In the genomic region with DNA sequence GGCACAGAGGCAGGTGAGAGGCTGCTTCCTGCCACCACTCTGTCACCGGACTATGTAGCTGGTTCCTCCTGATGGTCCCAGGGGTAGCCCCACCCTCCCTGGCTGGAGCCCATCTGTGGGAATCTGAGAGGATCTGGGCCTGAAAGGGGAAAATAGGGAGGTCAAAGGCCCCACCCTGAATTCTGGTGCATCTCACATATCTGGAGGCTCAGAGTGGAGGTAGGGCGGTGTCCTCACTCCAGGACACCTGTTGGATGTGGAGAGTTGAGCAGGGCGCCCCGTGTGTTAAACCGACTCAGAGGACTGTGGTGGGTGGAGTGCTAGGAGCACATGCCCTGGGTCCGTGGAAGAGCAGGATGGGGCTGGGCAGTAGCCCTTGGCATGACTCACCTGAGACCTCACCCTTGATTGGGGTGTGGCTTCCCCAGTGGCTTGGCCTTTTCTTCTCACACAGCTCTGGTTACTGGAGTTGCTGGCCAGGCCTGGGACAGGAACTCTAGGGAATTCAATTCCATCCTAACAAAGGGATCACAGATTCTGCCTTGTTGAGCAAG, we compare ENCODE assay signal across 12 mouse cellular contexts. TPM values are rescaled to one million over a fixed set of nuclear protein-coding genes. Genes with fewer than 3 reads are reported as not detected.
DNase-seq lines count a peak whose midpoint lies in the region; ATAC-seq and TF ChIP-seq lines count a peak whose summit lies in the region.
"Had no signal": no experiment of that assay in that cellular context is flagged by ENCODE, and none has a peak within 500 bp of the region (broad histone marks: within the 10 kb centered on the region; RNA-seq: fewer than 3 reads in every experiment).

Gene Prss36, minus strand, starts transcription at position 256 of the 554 bp plus-strand sequence.

- H3K4me1 ChIP-seq in heart, embryonic 11.5 days (ENCODE audit: control insufficient read depth, insufficient read depth, low read length): peaks cover 5% of the 10 kb centered on the region; the same call in 1 of the 2 replicates
- H3K4me1 ChIP-seq in heart, adult 2 months (ENCODE audit: control insufficient read depth, insufficient read depth, low read length): no peaks in the 10 kb centered on the region
- H3K4me1 ChIP-seq in limb, embryonic 11.5 days (ENCODE audit: control insufficient read depth, insufficient read depth, low read length): no peaks in the 10 kb centered on the region

- no peaks in the 10 kb centered on the region for H3K9me3 ChIP-seq in heart, embryonic 11.5 days (replicated peaks; ENCODE audit: control insufficient read depth, low read length)
- H3K9me3 ChIP-seq in limb, embryonic 11.5 days (ENCODE audit: control insufficient read depth, low read length): no peaks in the 10 kb centered on the region
- H3K9me3 ChIP-seq: G1E; heart, embryonic 13.5 days had no signal

- no peaks in the 10 kb centered on the region for H3K36me3 ChIP-seq in heart, embryonic 11.5 days (ENCODE audit: control insufficient read depth, insufficient read depth, low read length)
- no peaks in the 10 kb centered on the region for H3K36me3 ChIP-seq in heart, adult 2 months (ENCODE audit: control insufficient read depth, insufficient read depth, low read length)
- no peaks in the 10 kb centered on the region for H3K36me3 ChIP-seq in limb, embryonic 11.5 days (ENCODE audit: control insufficient read depth, insufficient read depth, low read length)
- H3K36me3 ChIP-seq: G1E; heart, embryonic 13.5 days had no signal

- intact Hi-C loops in heart, adult 2 months (cut with DNase I): no loop called here

- H3K27ac ChIP-seq in heart, embryonic 11.5 days (ENCODE audit: low read depth, low read length): no peak within 1 kb of the TSS
- no peak within 1 kb of the TSS for H3K27ac ChIP-seq in heart, adult 2 months
- H3K27ac ChIP-seq in limb, embryonic 11.5 days (replicated peaks; ENCODE audit: low read depth, low read length): no peak within 1 kb of the TSS
- H3K27ac ChIP-seq: heart, embryonic 13.5 days had no signal

- peaks cover 30% of the 10 kb centered on the region for H3K27me3 ChIP-seq in heart, embryonic 11.5 days (ENCODE audit: control insufficient read depth, insufficient read depth, low read length)
- H3K27me3 ChIP-seq in heart, adult 2 months (ENCODE audit: control insufficient read depth, insufficient read depth, low read length): no peaks in the 10 kb centered on the region; the same call in 1 of the 2 replicates
- peaks cover 18% of the 10 kb centered on the region for H3K27me3 ChIP-seq in limb, embryonic 11.5 days (ENCODE audit: control insufficient read depth, insufficient read depth, low read length)

- no peak for DNase-seq in heart, adult 2 months
- DNase-seq in urinary bladder, adult 2 months (ENCODE audit: low spot score): no peak
- no peak for DNase-seq in urinary bladder, adult 18-20 months (ENCODE audit: low spot score in 2 of 2)
- DNase-seq in limb, embryonic 11.5 days (ENCODE audit: low spot score): no peak
- no peak for DNase-seq in gastrocnemius, adult 18-20 months (ENCODE audit: low spot score)
- no peak for DNase-seq in spleen, postnatal 36 days (ENCODE audit: low spot score in 2 of 2)
- DNase-seq in adrenal gland, postnatal 25 days: no peak
- DNase-seq: liver, postnatal 0 days; right cerebral cortex, postnatal 14 days had no signal

- ATAC-seq in heart, embryonic 11.5 days (replicated peaks; ENCODE audit: insufficient number of reproducible peaks, low FRiP score, low TSS enrichment): no peak
- ATAC-seq in limb, embryonic 11.5 days (ENCODE audit: insufficient number of reproducible peaks, low FRiP score, low TSS enrichment, low read depth): no peak
- ATAC-seq: liver, postnatal 0 days had no signal

- TF ChIP-seq EP300 in heart, adult 2 months (IDR thresholded peaks at IDR 0.05; ENCODE audit: insufficient read depth, low read depth, low read length): no peak

- no peak within 1 kb of the TSS for H3K4me2 ChIP-seq in heart, embryonic 11.5 days
- no peak within 1 kb of the TSS for H3K4me2 ChIP-seq in limb, embryonic 11.5 days (ENCODE audit: low read depth, severe bottlenecking)

- no peaks in the 10 kb centered on the region for H3K79me2 ChIP-seq in heart, adult 2 months (replicated peaks; ENCODE audit: control insufficient read depth, insufficient read depth, low read length)

- H3K4me3 ChIP-seq in heart, embryonic 11.5 days (ENCODE audit: low read depth, low read length): no peak within 1 kb of the TSS
- H3K4me3 ChIP-seq in heart, adult 2 months: no peak within 1 kb of the TSS
- H3K4me3 ChIP-seq in limb, embryonic 11.5 days (ENCODE audit: low read depth, low read length): no peak within 1 kb of the TSS

- 77% methylated on average over 6 of the region's 6 CpGs for WGBS in heart, embryonic 11.5 days (ENCODE audit: insufficient replicate concordance)
- 74% methylated on average over 6 of the region's 6 CpGs for WGBS in heart, adult 2 months
- 76% methylated on average over 6 of the region's 6 CpGs for WGBS in limb, embryonic 11.5 days

- no peak for TF ChIP-seq POLR2A in heart, adult 2 months (IDR thresholded peaks at IDR 0.05; ENCODE audit: insufficient read depth, low read depth, low read length)

- H3K9ac ChIP-seq in heart, embryonic 11.5 days (ENCODE audit: low read depth, low read length): no peak within 1 kb of the TSS
- no peak within 1 kb of the TSS for H3K9ac ChIP-seq in heart, adult 2 months (ENCODE audit: low read depth, low read length)
- no peak within 1 kb of the TSS for H3K9ac ChIP-seq in limb, embryonic 11.5 days (ENCODE audit: low read length)
- H3K9ac ChIP-seq: heart, embryonic 13.5 days; liver, postnatal 0 days had no signal

- no peak for TF ChIP-seq CTCF in heart, adult 2 months (IDR thresholded peaks at IDR 0.05)

RNA-seq across cellular contexts. Expression of gene Prss36, which starts in this region (rescaled TPM):
- 10.3 and 10.6 TPM in 2 replicates for polyA plus RNA-seq in heart, embryonic 11.5 days (2014; fragmentation: Nextera tagmentation; extraction: Ambion mirVana)
- 1 to 10 TPM; 6.0 to 9.7 TPM for total RNA-seq in heart, adult 2 months (2021)
- polyA plus RNA-seq in heart, adult 2 months (2012; rRNA removed): 21.4 and 23.1 TPM in 2 replicates
- 10.2 and 13.5 TPM in 2 replicates for polyA plus RNA-seq in urinary bladder, adult 2 months (2012; rRNA removed)
- polyA plus RNA-seq in limb, embryonic 11.5 days (2014; fragmentation: Nextera tagmentation; extraction: Ambion mirVana): 11.5 and 13.3 TPM in 2 replicates
- total RNA-seq in gastrocnemius, adult 18-20 months (2021): 1 to 10 TPM; 6.1 to 7.1 TPM
- total RNA-seq in adrenal gland, postnatal 25 days (2021): 4.4 and 9.7 TPM in 2 replicates
